Mouse (Mus musculus): Measurements from ENCODE around the gene Ldah. TPM values are rescaled to one million over a fixed set of nuclear protein-coding genes. Genes with fewer than 3 reads are reported as not detected.

Ldah gene
- total and polyA plus RNA-seq, 2 experiments from 2014 or later: 43.9 to 65.3 TPM

- WGBS: 80% methylated on average over 3 of the region's 3 CpGs
- H3K27ac ChIP-seq: no peak overlapping the region
- ATAC-seq (no peak), DNase-seq (ENCODE audit: low spot score) (no peak)
- TF ChIP-seq CTCF (IDR thresholded peaks at IDR 0.05; ENCODE audit: low read depth): no peak
- H3K9ac ChIP-seq (replicated peaks; ENCODE audit: low read length): no peak overlapping the region
- no peaks in the 10 kb centered on the region; the same call in 1 of the 2 replicates for H3K36me3 ChIP-seq (ENCODE audit: insufficient read depth, low read length)
- no peaks in the 10 kb centered on the region for H3K27me3 ChIP-seq (ENCODE audit: insufficient read depth, low read length)
- no peak overlapping the region for H3K4me2 ChIP-seq (ENCODE audit: low read depth, low read length)
- no peak overlapping the region for H3K4me3 ChIP-seq (ENCODE audit: low read length)
- H3K4me1 ChIP-seq (ENCODE audit: insufficient read depth, low read length): no peaks in the 10 kb centered on the region
- no peaks in the 10 kb centered on the region for H3K9me3 ChIP-seq (ENCODE audit: low read length)
These were observed 34.3 kb downstream of the Ldah start for GRCm38 (mm10) chr12:8242181-8242580.

DNA sequence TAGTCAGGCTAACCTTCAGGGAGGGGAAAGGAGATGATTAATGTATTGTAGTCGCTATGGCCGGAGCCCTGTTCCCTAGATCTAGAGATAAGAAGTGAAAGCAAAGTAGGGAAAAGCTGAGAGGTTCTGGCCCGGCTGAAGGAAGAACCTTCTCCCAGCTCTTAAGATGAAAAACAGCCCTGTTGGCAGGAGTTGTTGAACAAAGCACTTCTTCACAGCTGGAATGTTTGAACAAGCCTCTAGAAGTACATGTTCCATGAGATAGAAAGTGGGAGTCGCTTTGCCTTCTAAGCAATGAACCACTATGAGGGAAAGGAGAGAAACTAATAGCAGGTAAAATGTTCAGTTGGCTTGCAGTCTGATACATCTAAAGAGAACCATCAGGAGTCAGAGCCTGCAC, 36.8 kb downstream of the Ldah start:
- H3K36me3 ChIP-seq (ENCODE audit: insufficient read depth, low read length): no peaks in the 10 kb centered on the region
- no peak overlapping the region for H3K4me2 ChIP-seq (ENCODE audit: low read depth, low read length)
- H3K9me3 ChIP-seq (ENCODE audit: low read length): no peaks in the 10 kb centered on the region
- no peaks in the 10 kb centered on the region for H3K4me1 ChIP-seq (ENCODE audit: insufficient read depth, low read length)
- WGBS: 78% methylated on average over 4 of the region's 4 CpGs
- H3K4me3 ChIP-seq (ENCODE audit: low read length): no peak overlapping the region
- no peak overlapping the region for H3K9ac ChIP-seq (replicated peaks; ENCODE audit: low read length)
- no peak for ATAC-seq
- no peak for TF ChIP-seq CTCF (IDR thresholded peaks at IDR 0.05; ENCODE audit: low read depth)
- DNase-seq (ENCODE audit: low spot score): no peak
- no peak overlapping the region for H3K27ac ChIP-seq
- H3K27me3 ChIP-seq (ENCODE audit: insufficient read depth, low read length): no peaks in the 10 kb centered on the region

DNA sequence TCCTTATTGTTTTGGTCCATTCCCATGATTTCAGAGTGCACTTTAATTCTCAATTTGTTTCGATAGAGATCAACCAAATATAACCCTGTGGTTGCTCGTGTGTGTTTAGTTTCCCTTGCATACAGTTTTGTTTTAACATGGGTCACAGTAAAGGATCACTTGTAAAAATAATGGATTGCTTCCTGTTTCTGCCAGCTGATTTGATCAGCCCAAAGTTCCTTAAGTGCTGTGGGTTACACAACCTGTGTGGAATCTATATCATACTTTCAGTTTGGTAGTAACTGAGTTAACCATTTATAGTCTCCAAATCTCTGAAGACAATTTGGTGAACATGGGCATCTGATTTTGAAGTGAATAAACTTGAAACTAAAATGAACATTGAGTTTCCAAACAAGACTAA, 52.4 kb downstream of the Ldah start:
- no peaks in the 10 kb centered on the region for H3K9me3 ChIP-seq (ENCODE audit: low read length)
- TF ChIP-seq CTCF (IDR thresholded peaks at IDR 0.05; ENCODE audit: low read depth): no peak
- 86% methylated on average over 2 of the region's 2 CpGs for WGBS
- no peak overlapping the region for H3K27ac ChIP-seq
- no peak overlapping the region for H3K4me2 ChIP-seq (ENCODE audit: low read depth, low read length)
- no peaks in the 10 kb centered on the region for H3K27me3 ChIP-seq (ENCODE audit: insufficient read depth, low read length)
- no peak overlapping the region for H3K9ac ChIP-seq (replicated peaks; ENCODE audit: low read length)
- ATAC-seq: no peak
- no peak overlapping the region for H3K4me3 ChIP-seq (ENCODE audit: low read length)
- H3K4me1 ChIP-seq (ENCODE audit: insufficient read depth, low read length): no peaks in the 10 kb centered on the region
- no peaks in the 10 kb centered on the region for H3K36me3 ChIP-seq (ENCODE audit: insufficient read depth, low read length)
- DNase-seq (ENCODE audit: low spot score): no peak

- Histone ChIP-seq H3K4me1 (ENCODE audit: insufficient read depth, low read length) (no peaks in the 10 kb centered on the region), H3K27me3 (ENCODE audit: insufficient read depth, low read length) (no peaks in the 10 kb centered on the region), H3K36me3 (ENCODE audit: insufficient read depth, low read length) (no peaks in the 10 kb centered on the region), H3K4me2 (ENCODE audit: low read depth, low read length) (no peak overlapping the region), H3K4me3 (ENCODE audit: low read length) (no peak overlapping the region), H3K9me3 (ENCODE audit: low read length) (no peaks in the 10 kb centered on the region), H3K9ac (replicated peaks; ENCODE audit: low read length) (no peak overlapping the region), H3K27ac (no peak overlapping the region)
- ATAC-seq: no peak
- 92% methylated on average over 7 of the region's 7 CpGs for WGBS
- no peak for TF ChIP-seq CTCF (IDR thresholded peaks at IDR 0.05; ENCODE audit: low read depth)
- no peak for DNase-seq (ENCODE audit: low spot score)
These were observed 58.4 kb downstream of the Ldah start for GRCm38 (mm10) chr12:8266311-8266710.

- ATAC-seq (no peak), DNase-seq (ENCODE audit: low spot score) (no peak)
- no peak overlapping the region for H3K4me3 ChIP-seq (ENCODE audit: low read length)
- no peak for TF ChIP-seq CTCF (IDR thresholded peaks at IDR 0.05; ENCODE audit: low read depth)
- H3K27me3 ChIP-seq (ENCODE audit: insufficient read depth, low read length): no peaks in the 10 kb centered on the region
- WGBS: 97% methylated on average over 11 of the region's 11 CpGs
- H3K27ac ChIP-seq: no peak overlapping the region
- no peak overlapping the region for H3K4me2 ChIP-seq (ENCODE audit: low read depth, low read length)
- no peaks in the 10 kb centered on the region for H3K4me1 ChIP-seq (ENCODE audit: insufficient read depth, low read length)
- H3K9me3 ChIP-seq (ENCODE audit: low read length): no peaks in the 10 kb centered on the region
- no peak overlapping the region for H3K9ac ChIP-seq (replicated peaks; ENCODE audit: low read length)
- no peaks in the 10 kb centered on the region for H3K36me3 ChIP-seq (ENCODE audit: insufficient read depth, low read length)
These were observed 61.7 kb downstream of the Ldah start for GRCm38 (mm10) chr12:8269627-8270026.

DNA sequence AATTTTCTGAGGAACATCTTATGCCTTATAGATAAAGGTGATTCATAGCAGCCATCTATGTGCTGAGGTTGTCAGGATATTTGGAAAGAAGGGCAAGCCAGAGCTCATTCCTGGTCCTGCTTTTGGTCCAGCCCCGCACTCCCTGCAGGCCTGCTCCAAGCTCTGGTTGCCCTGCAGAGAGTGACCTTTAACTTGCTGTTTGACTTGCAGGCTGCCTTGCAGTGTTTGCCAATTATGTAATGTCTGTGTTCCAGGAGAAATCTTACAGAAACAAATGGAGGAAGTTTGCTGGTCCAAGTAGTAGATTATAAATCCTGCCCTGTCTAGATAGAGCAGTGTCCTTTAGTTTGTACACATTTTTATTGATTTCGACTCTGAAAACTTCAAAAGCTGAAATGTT, 63.5 kb downstream of the Ldah start:
- TF ChIP-seq CTCF (IDR thresholded peaks at IDR 0.05; ENCODE audit: low read depth): no peak
- ATAC-seq: no peak
- H3K9me3 ChIP-seq (ENCODE audit: low read length): no peaks in the 10 kb centered on the region
- no peak overlapping the region for H3K4me2 ChIP-seq (ENCODE audit: low read depth, low read length)
- H3K4me3 ChIP-seq (ENCODE audit: low read length): no peak overlapping the region
- DNase-seq (ENCODE audit: low spot score): no peak
- H3K27me3 ChIP-seq (ENCODE audit: insufficient read depth, low read length): no peaks in the 10 kb centered on the region
- H3K27ac ChIP-seq: no peak overlapping the region
- H3K9ac ChIP-seq (replicated peaks; ENCODE audit: low read length): no peak overlapping the region
- no peaks in the 10 kb centered on the region for H3K36me3 ChIP-seq (ENCODE audit: insufficient read depth, low read length)
- no peaks in the 10 kb centered on the region for H3K4me1 ChIP-seq (ENCODE audit: insufficient read depth, low read length)
- 95% methylated on average over 2 of the region's 2 CpGs for WGBS

DNA sequence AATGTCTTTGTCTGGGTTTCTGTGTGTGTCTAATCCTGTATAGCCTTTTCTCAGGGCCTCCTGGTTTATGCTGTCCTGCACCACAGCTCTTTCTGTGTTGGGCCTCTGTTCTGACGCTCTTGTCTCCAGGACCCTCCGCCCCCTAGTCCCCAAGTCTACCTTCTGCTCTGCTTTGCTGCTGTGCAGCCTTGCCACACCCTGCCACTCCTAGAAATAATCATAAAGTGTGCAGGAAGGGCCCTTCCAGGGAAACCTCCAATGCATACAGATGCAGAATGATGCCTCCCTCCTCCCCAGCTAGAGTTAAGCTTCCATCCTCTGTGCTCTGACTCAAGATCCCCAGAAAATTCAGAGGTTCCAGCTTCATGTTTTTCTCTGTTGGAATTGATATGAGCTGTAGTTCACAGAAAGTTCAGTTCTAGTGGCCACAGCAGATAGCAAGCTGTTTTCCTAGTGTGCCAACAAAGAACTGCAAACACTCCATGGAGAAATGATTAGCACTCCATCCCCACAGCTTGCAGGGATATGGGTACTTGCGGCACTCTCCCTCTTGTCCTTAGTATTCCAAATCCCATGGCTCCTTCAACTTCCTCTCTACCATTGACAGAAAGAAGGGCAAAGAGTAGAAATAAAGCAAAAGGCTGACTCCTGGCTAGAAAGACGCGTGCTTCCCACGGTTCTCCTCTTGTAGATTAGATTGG, 65.7 kb downstream of the Ldah start:
- ATAC-seq (no peak), DNase-seq (ENCODE audit: low spot score) (no peak)
- no peak for TF ChIP-seq CTCF (IDR thresholded peaks at IDR 0.05; ENCODE audit: low read depth)
- no peaks in the 10 kb centered on the region for H3K4me1 ChIP-seq (ENCODE audit: insufficient read depth, low read length)
- H3K9me3 ChIP-seq (ENCODE audit: low read length): no peaks in the 10 kb centered on the region
- no peak overlapping the region for H3K9ac ChIP-seq (replicated peaks; ENCODE audit: low read length)
- H3K36me3 ChIP-seq (ENCODE audit: insufficient read depth, low read length): no peaks in the 10 kb centered on the region
- H3K4me2 ChIP-seq (ENCODE audit: low read depth, low read length): no peak overlapping the region
- H3K4me3 ChIP-seq (ENCODE audit: low read length): no peak overlapping the region
- no peak overlapping the region for H3K27ac ChIP-seq
- no peaks in the 10 kb centered on the region for H3K27me3 ChIP-seq (ENCODE audit: insufficient read depth, low read length)
- 95% methylated on average over 6 of the region's 6 CpGs for WGBS
